Mouse (Mus musculus) limb, embryonic 13.5 days (tissue): ENCODE measurements around the gene Nav2. TPM values are rescaled to one million over a fixed set of nuclear protein-coding genes. Genes with fewer than 3 reads are reported as not detected.
A peak's percentile ranks its signal among the peaks of the same experiment; 100 is the strongest.

Source experiments
- ATAC-seq: fragments of 200-750 bp; cut with Nextera tagmentation; 2 replicates; pipeline ENCODE4 v1.8.0; 2017; ENCODE audit warnings: low read depth, moderate number of reproducible peaks, moderate TSS enrichment; ENCODE audit not compliant: low FRiP score
- H3K27ac ChIP-seq: fragments of 300-500 bp; sonication (generic); 2 replicates; pipeline ENCODE4 v1.5.1; 2015; ENCODE audit warnings: inconsistent platforms, mild to moderate bottlenecking, moderate library complexity
- H3K27me3 ChIP-seq: fragments of 300-500 bp; sonication (generic); 2 replicates; pipeline ENCODE4 v1.6.1; 2015; ENCODE audit warnings: mild to moderate bottlenecking, inconsistent platforms
- H3K36me3 ChIP-seq: fragments of 300-500 bp; sonication (generic); 2 replicates; pipeline ENCODE4 v1.6.1; 2015; ENCODE audit warnings: inconsistent platforms, mild to moderate bottlenecking, moderate library complexity
- H3K4me1 ChIP-seq: fragments of 300-500 bp; sonication (generic); 2 replicates; pipeline ENCODE4 v1.6.1; 2015; ENCODE audit warnings: inconsistent platforms
- H3K4me2 ChIP-seq: fragments of 300-500 bp; sonication (generic); replicated peaks from 2 replicates; pipeline ENCODE4 v1.6.1; 2015; ENCODE audit warnings: inconsistent platforms, mild to moderate bottlenecking, moderate library complexity
- H3K4me3 ChIP-seq: fragments of 300-500 bp; sonication (generic); 2 replicates; pipeline ENCODE4 v1.5.1; 2015; ENCODE audit warnings: moderate library complexity, mild to moderate bottlenecking, inconsistent platforms
- H3K9ac ChIP-seq: fragments of 300-500 bp; sonication (generic); 2 replicates; pipeline ENCODE4 v1.6.1; 2015; ENCODE audit warnings: mild to moderate bottlenecking, inconsistent platforms
- H3K9me3 ChIP-seq: fragments of 300-500 bp; sonication (generic); 2 replicates; pipeline ENCODE4 v1.6.1; 2016; ENCODE audit warnings: inconsistent platforms
- WGBS: fragments of 180-500 bp; shearing (Covaris S2); methylation state at CpG from one replicate; pipeline ENCODE4 v1.1.7; 2015; 5-methylcytosine and 5-hydroxymethylcytosine counted together
- polyA plus RNA-seq: library from polyadenylated mRNA; unstranded; fragments of >200 nt; fragmentation: Nextera tagmentation; extraction: Ambion mirVana; gene quantifications from 2 replicates; pipeline ENCODE4 v1.2.1, GENCODE M21; 2015

The Nav2 gene
- polyA plus RNA-seq, 1 experiment from 2014 or later: 17.4 TPM

GRCm38 (mm10) chr7:49128224-49128623 lies 219.7 kb downstream of the Nav2 start:
- H3K9ac ChIP-seq: no peak overlapping the region
- no peak for ATAC-seq
- H3K4me3 ChIP-seq: no peak overlapping the region
- no peak overlapping the region for H3K27ac ChIP-seq
- WGBS: 85% methylated on average over 8 of the region's 8 CpGs
- H3K9me3 ChIP-seq: no peaks in the 10 kb centered on the region
- peaks cover 5% of the 10 kb centered on the region for H3K4me1 ChIP-seq
- peaks cover 21% of the 10 kb centered on the region for H3K27me3 ChIP-seq
- H3K36me3 ChIP-seq: no peaks in the 10 kb centered on the region
- no peak overlapping the region for H3K4me2 ChIP-seq

GRCm38 (mm10) chr7:49132851-49133351 lies 224.4 kb downstream of the Nav2 start:
- WGBS: 15% methylated on average over 10 of the region's 10 CpGs
- Histone ChIP-seq H3K4me1 (peaks cover 9% of the 10 kb centered on the region), H3K9ac (0 out of 2 replicates have a peak overlapping the region, but pooled peaks have one; percentile 19), H3K4me2 (peak overlapping the region; percentile 46), H3K27ac (no peak overlapping the region), H3K36me3 (no peaks in the 10 kb centered on the region), H3K4me3 (no peak overlapping the region), H3K27me3 (peaks cover 12% of the 10 kb centered on the region; the same call in 1 of the 2 replicates), H3K9me3 (no peaks in the 10 kb centered on the region; the same call in 1 of the 2 replicates)
- ATAC-seq: peak; percentile 59; the same call in 1 of the 2 replicates

GRCm38 (mm10) chr7:49134396-49134795 lies 225.9 kb downstream of the Nav2 start:
- no peak for ATAC-seq
- peaks cover 9% of the 10 kb centered on the region for H3K4me1 ChIP-seq
- no peak overlapping the region for H3K4me2 ChIP-seq
- H3K9me3 ChIP-seq: no peaks in the 10 kb centered on the region; the same call in 1 of the 2 replicates
- WGBS: 69% methylated on average over 5 of the region's 5 CpGs
- H3K27me3 ChIP-seq: 0 out of 2 replicates have a peak, but pooled peaks cover 2% of the 10 kb centered on the region
- H3K36me3 ChIP-seq: no peaks in the 10 kb centered on the region
- no peak overlapping the region for H3K9ac ChIP-seq
- no peak overlapping the region for H3K4me3 ChIP-seq
- H3K27ac ChIP-seq: no peak overlapping the region

GRCm38 (mm10) chr7:49139762-49140161 lies 231.2 kb downstream of the Nav2 start:
- Histone ChIP-seq H3K36me3 (no peaks in the 10 kb centered on the region), H3K27me3 (no peaks in the 10 kb centered on the region), H3K4me2 (no peak overlapping the region), H3K27ac (no peak overlapping the region), H3K4me1 (no peaks in the 10 kb centered on the region), H3K9me3 (peaks cover 6% of the 10 kb centered on the region; the same call in 1 of the 2 replicates), H3K9ac (no peak overlapping the region), H3K4me3 (no peak overlapping the region)
- 84% methylated on average over 1 of the region's 2 CpGs for WGBS
- no peak for ATAC-seq

GRCm38 (mm10) chr7:49143966-49144365 lies 235.4 kb downstream of the Nav2 start:
- Histone ChIP-seq H3K4me1 (peaks cover 16% of the 10 kb centered on the region), H3K4me3 (no peak overlapping the region), H3K9ac (no peak overlapping the region), H3K9me3 (0 out of 2 replicates have a peak, but pooled peaks cover 6% of the 10 kb centered on the region), H3K36me3 (no peaks in the 10 kb centered on the region), H3K4me2 (no peak overlapping the region), H3K27ac (no peak overlapping the region), H3K27me3 (no peaks in the 10 kb centered on the region)
- 77% methylated on average over 7 of the region's 7 CpGs for WGBS
- no peak for ATAC-seq

- H3K9me3 ChIP-seq: 0 out of 2 replicates have a peak, but pooled peaks cover 4% of the 10 kb centered on the region
- H3K27ac ChIP-seq: no peak overlapping the region
- H3K36me3 ChIP-seq: no peaks in the 10 kb centered on the region
- no peaks in the 10 kb centered on the region for H3K27me3 ChIP-seq
- WGBS: 71% methylated on average over 22 of the region's 22 CpGs
- H3K4me3 ChIP-seq: no peak overlapping the region
- H3K4me1 ChIP-seq: peaks cover 16% of the 10 kb centered on the region
- H3K4me2 ChIP-seq: no peak overlapping the region
- H3K9ac ChIP-seq: no peak overlapping the region
- ATAC-seq: no peak
Measured at GRCm38 (mm10) chr7:49145749-49146670, 237.5 kb downstream of the Nav2 start.

GRCm38 (mm10) chr7:49152297-49152696 lies 243.8 kb downstream of the Nav2 start:
- no peak for ATAC-seq
- H3K4me1 ChIP-seq: peaks cover 6% of the 10 kb centered on the region; the same call in 1 of the 2 replicates
- H3K4me3 ChIP-seq: no peak overlapping the region
- no peaks in the 10 kb centered on the region for H3K36me3 ChIP-seq
- H3K27ac ChIP-seq: no peak overlapping the region
- H3K27me3 ChIP-seq: no peaks in the 10 kb centered on the region
- H3K9ac ChIP-seq: no peak overlapping the region
- WGBS: 69% methylated on average over 5 of the region's 5 CpGs
- no peaks in the 10 kb centered on the region for H3K9me3 ChIP-seq
- no peak overlapping the region for H3K4me2 ChIP-seq

DNA sequence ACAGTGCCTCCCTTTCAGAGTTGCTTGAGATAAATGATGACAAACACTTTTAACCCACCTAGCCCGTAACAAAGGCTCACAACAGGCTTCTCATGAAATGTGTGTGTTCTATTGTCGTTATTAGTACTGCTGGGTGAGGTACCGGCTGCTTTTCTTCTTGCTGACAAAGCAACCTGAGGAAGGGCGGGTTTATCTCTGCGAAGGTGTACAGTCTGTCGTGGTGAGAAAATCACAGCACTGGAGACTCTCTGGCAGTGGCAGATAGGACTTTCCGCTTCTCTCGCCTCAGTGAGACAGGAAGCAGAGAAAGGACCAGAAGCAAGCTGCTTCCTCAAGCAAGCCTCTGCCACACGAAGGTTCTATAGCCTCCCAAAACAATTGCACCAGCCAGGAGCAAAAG lies 244.2 kb downstream of the Nav2 start:
- H3K4me1 ChIP-seq: peaks cover 2% of the 10 kb centered on the region; the same call in 1 of the 2 replicates
- H3K9ac ChIP-seq: no peak overlapping the region
- H3K27me3 ChIP-seq: no peaks in the 10 kb centered on the region
- H3K4me3 ChIP-seq: no peak overlapping the region
- no peak overlapping the region for H3K27ac ChIP-seq
- WGBS: 79% methylated on average over 9 of the region's 9 CpGs
- H3K9me3 ChIP-seq: no peaks in the 10 kb centered on the region
- ATAC-seq: no peak
- H3K4me2 ChIP-seq: no peak overlapping the region
- H3K36me3 ChIP-seq: no peaks in the 10 kb centered on the region

GRCm38 (mm10) chr7:49158641-49159381 lies 250.3 kb downstream of the Nav2 start:
- Histone ChIP-seq H3K4me3 (no peak overlapping the region), H3K4me1 (peaks cover 19% of the 10 kb centered on the region), H3K9ac (no peak overlapping the region), H3K4me2 (no peak overlapping the region), H3K27ac (no peak overlapping the region), H3K36me3 (no peaks in the 10 kb centered on the region), H3K9me3 (no peaks in the 10 kb centered on the region), H3K27me3 (no peaks in the 10 kb centered on the region)
- WGBS: 69% methylated on average over 12 of the region's 12 CpGs
- 0 out of 2 replicates have a peak, but pooled peaks have one; percentile 3 for ATAC-seq

DNA sequence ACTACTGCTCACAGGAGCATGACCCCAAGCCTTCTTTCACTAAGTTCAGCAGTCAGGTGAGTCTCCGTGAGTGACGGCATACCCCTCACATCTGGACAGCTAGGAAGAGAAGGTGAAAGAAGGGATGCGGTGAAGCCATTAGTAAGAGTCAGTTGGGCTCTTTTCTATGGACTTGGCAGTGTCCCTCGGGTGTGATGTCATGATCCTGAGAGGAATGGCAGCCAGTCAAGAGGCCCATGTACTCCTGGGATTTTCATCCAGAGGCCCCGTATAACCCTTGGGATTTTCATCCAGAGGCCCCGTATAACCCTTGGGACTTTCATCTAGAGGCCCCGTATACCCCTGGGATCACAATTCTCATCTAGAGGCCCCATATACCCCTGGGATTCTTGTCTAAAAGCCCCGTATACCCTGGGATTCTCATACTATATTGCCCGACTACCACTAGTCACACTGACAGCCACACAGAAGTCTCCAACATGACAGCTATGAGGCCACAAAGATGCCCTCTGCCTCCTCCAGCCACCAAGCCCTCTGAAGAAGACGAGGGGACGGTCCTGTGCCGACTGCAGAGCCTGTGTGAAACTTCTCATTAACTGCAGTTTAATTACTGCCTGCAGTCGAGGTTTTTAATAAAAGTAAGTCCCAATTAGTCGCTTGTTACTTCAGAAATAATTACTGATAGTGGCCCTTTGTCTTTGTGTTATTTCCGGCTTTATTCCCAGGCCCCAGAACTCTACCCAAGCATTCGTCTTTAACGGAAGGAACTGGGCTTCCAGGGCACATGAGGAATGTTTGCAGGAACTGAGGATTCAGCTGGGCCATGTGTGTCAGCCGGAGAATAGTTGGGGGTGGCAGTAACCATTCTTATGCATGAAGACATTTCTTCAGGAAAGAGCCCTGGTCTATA lies 251.4 kb downstream of the Nav2 start:
- ATAC-seq: no peak
- H3K4me2 ChIP-seq: no peak overlapping the region
- H3K27me3 ChIP-seq: no peaks in the 10 kb centered on the region
- H3K4me1 ChIP-seq: peaks cover 19% of the 10 kb centered on the region
- no peaks in the 10 kb centered on the region for H3K9me3 ChIP-seq
- H3K36me3 ChIP-seq: no peaks in the 10 kb centered on the region
- H3K9ac ChIP-seq: no peak overlapping the region
- H3K27ac ChIP-seq: no peak overlapping the region
- WGBS: 61% methylated on average over 18 of the region's 18 CpGs
- H3K4me3 ChIP-seq: no peak overlapping the region

- Histone ChIP-seq H3K9me3 (no peaks in the 10 kb centered on the region), H3K9ac (no peak overlapping the region), H3K27ac (no peak overlapping the region), H3K4me1 (peaks cover 19% of the 10 kb centered on the region), H3K36me3 (no peaks in the 10 kb centered on the region), H3K4me3 (no peak overlapping the region), H3K4me2 (no peak overlapping the region), H3K27me3 (no peaks in the 10 kb centered on the region)
- ATAC-seq: no peak
- 42% methylated on average over 9 of the region's 9 CpGs for WGBS
Measured at GRCm38 (mm10) chr7:49162079-49162478, 253.6 kb downstream of the Nav2 start.
